Mouse (Mus musculus): ENCODE results near the gene C130026I21Rik. TPM values are rescaled to one million over a fixed set of nuclear protein-coding genes. Genes with fewer than 3 reads are reported as not detected.
"Not testable (repeated sequence)": the region's sequence is repeated elsewhere in the genome, so short reads cannot be mapped to it uniquely, and the experiment has no call there.

C130026I21Rik gene
- polyA plus RNA-seq, 1 experiment from 2014 or later, result not detected

- peaks cover 14% of the 10 kb centered on the region for H3K9me3 ChIP-seq
- 88% methylated on average over 3 of the region's 4 CpGs for WGBS
- not testable (repeated sequence) for H3K4me3 ChIP-seq; H3K4me1 ChIP-seq; H3K27me3 ChIP-seq (replicated peaks; ENCODE audit: low read depth, poor library complexity, severe bottlenecking); DNase-seq (ENCODE audit: low spot score); H3K36me3 ChIP-seq (replicated peaks); H3K27ac ChIP-seq (replicated peaks)
These were observed 70.8 kb downstream of the C130026I21Rik start for GRCm38 (mm10) chr1:85199523-85199922.

- H3K27me3 ChIP-seq (replicated peaks; ENCODE audit: low read depth, poor library complexity, severe bottlenecking); H3K27ac ChIP-seq (replicated peaks); H3K4me1 ChIP-seq; H3K36me3 ChIP-seq (replicated peaks); H3K4me3 ChIP-seq; DNase-seq (ENCODE audit: low spot score): not testable (repeated sequence)
- H3K9me3 ChIP-seq, result peaks cover 11% of the 10 kb centered on the region
These were observed 71.6 kb downstream of the C130026I21Rik start for GRCm38 (mm10) chr1:85198647-85199350.

- not testable (repeated sequence) for H3K36me3 ChIP-seq (replicated peaks); H3K4me3 ChIP-seq; DNase-seq (ENCODE audit: low spot score); H3K27ac ChIP-seq (replicated peaks); H3K4me1 ChIP-seq; H3K27me3 ChIP-seq (replicated peaks; ENCODE audit: low read depth, poor library complexity, severe bottlenecking)
- WGBS, result 66% methylated on average over 4 of the region's 4 CpGs
- H3K9me3 ChIP-seq, result peaks cover 15% of the 10 kb centered on the region
These were observed 73.6 kb downstream of the C130026I21Rik start for GRCm38 (mm10) chr1:85196732-85197131.

GRCm38 (mm10) chr1:85193761-85194160 lies 76.6 kb downstream of the C130026I21Rik start:
- not testable (repeated sequence) for DNase-seq (ENCODE audit: low spot score); H3K4me3 ChIP-seq

GRCm38 (mm10) chr1:85181981-85182380 lies 88.4 kb downstream of the C130026I21Rik start:
- not testable (repeated sequence) for H3K9me3 ChIP-seq; H3K4me1 ChIP-seq; H3K27me3 ChIP-seq (replicated peaks; ENCODE audit: low read depth, poor library complexity, severe bottlenecking); H3K36me3 ChIP-seq (replicated peaks); H3K4me3 ChIP-seq; DNase-seq (ENCODE audit: low spot score); H3K27ac ChIP-seq (replicated peaks)
- WGBS, result 95% methylated on average over 2 of the region's 3 CpGs

More at GRCm38 (mm10) chr1:85193761-85194160, 76.6 kb downstream of the C130026I21Rik start:
- not testable (repeated sequence) for H3K27ac ChIP-seq (replicated peaks); H3K4me1 ChIP-seq; H3K27me3 ChIP-seq (replicated peaks; ENCODE audit: low read depth, poor library complexity, severe bottlenecking); H3K36me3 ChIP-seq (replicated peaks)
- 78% methylated on average over 5 of the region's 5 CpGs for WGBS
- peaks cover 27% of the 10 kb centered on the region for H3K9me3 ChIP-seq

GRCm38 (mm10) chr1:85178971-85179370 lies 91.4 kb downstream of the C130026I21Rik start:
- not testable (repeated sequence) for H3K4me1 ChIP-seq; H3K27ac ChIP-seq (replicated peaks); H3K27me3 ChIP-seq (replicated peaks; ENCODE audit: low read depth, poor library complexity, severe bottlenecking); H3K36me3 ChIP-seq (replicated peaks); H3K9me3 ChIP-seq; H3K4me3 ChIP-seq; DNase-seq (ENCODE audit: low spot score)
- 86% methylated on average over 4 of the region's 4 CpGs for WGBS

DNA sequence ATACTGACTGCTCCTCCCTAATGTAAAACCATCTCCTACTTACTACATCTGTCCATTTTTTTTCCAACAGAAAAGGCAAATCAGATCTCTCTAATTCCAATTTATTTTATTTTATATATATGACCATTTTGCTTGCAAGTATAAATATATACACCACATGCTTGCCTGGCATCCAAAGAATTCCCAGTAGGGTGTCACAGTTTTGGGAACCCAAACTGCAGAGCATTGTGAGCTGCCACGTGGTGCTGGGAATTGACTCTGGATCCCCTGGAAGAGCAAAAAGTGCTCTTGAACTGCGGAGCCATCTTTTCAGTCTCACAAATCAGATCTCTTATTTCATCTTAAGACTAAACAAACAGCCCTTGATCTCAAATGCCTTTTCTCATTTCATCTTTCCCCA lies 107.5 kb downstream of the C130026I21Rik start:
- not testable (repeated sequence) for H3K36me3 ChIP-seq (replicated peaks); H3K4me3 ChIP-seq; H3K27me3 ChIP-seq (replicated peaks; ENCODE audit: low read depth, poor library complexity, severe bottlenecking); DNase-seq (ENCODE audit: low spot score); H3K4me1 ChIP-seq; H3K27ac ChIP-seq (replicated peaks); H3K9me3 ChIP-seq
- WGBS, result 65% methylated on average over 2 of the region's 2 CpGs

GRCm38 (mm10) chr1:85155151-85155550 lies 115.2 kb downstream of the C130026I21Rik start:
- H3K9me3 ChIP-seq; DNase-seq (ENCODE audit: low spot score); H3K4me1 ChIP-seq; H3K27me3 ChIP-seq (replicated peaks; ENCODE audit: low read depth, poor library complexity, severe bottlenecking); H3K4me3 ChIP-seq; H3K36me3 ChIP-seq (replicated peaks); H3K27ac ChIP-seq (replicated peaks): not testable (repeated sequence)
- 81% methylated on average over 4 of the region's 5 CpGs for WGBS

- not testable (repeated sequence) for H3K27ac ChIP-seq (replicated peaks); DNase-seq (ENCODE audit: low spot score); H3K27me3 ChIP-seq (replicated peaks; ENCODE audit: low read depth, poor library complexity, severe bottlenecking); H3K4me3 ChIP-seq; H3K9me3 ChIP-seq; H3K36me3 ChIP-seq (replicated peaks); H3K4me1 ChIP-seq
- whole genome bisulfite sequencing, result 92% methylated on average over 22 of the region's 22 CpGs
These were observed 136.7 kb downstream of the C130026I21Rik start for GRCm38 (mm10) chr1:85133671-85134070.

GRCm38 (mm10) chr1:85121841-85122240 lies 148.5 kb downstream of the C130026I21Rik start:
- not testable (repeated sequence) for H3K4me1 ChIP-seq; DNase-seq (ENCODE audit: low spot score); H3K4me3 ChIP-seq; H3K9me3 ChIP-seq; H3K27me3 ChIP-seq (replicated peaks; ENCODE audit: low read depth, poor library complexity, severe bottlenecking); H3K36me3 ChIP-seq (replicated peaks); H3K27ac ChIP-seq (replicated peaks)
- WGBS, result 90% methylated on average over 4 of the region's 4 CpGs

DNA sequence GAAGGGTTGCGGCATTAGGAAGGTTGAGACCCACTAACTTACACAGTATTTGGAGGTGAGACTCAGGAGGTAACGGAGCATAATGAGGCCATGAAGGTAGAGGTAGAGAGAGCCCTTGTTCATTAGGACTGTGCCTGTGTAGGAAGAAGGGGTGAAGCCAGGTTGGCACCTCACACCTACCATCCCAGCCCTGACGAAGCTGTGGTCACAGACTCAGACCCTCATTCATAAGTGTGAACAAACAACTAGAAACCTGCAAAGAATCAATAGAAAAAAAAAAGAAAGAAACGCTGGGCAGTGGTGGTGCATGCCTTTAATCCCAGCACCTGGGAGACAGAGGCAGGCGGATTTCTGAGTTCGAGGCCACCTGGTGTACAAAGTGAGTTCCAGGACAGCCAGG lies 152.0 kb downstream of the C130026I21Rik start:
- 81% methylated on average over 6 of the region's 6 CpGs for WGBS
- not testable (repeated sequence) for H3K4me1 ChIP-seq; H3K27ac ChIP-seq (replicated peaks); H3K4me3 ChIP-seq; H3K27me3 ChIP-seq (replicated peaks; ENCODE audit: low read depth, poor library complexity, severe bottlenecking); DNase-seq (ENCODE audit: low spot score); H3K36me3 ChIP-seq (replicated peaks)
- peaks cover 12% of the 10 kb centered on the region; the same call in 1 of the 2 replicates for H3K9me3 ChIP-seq

DNA sequence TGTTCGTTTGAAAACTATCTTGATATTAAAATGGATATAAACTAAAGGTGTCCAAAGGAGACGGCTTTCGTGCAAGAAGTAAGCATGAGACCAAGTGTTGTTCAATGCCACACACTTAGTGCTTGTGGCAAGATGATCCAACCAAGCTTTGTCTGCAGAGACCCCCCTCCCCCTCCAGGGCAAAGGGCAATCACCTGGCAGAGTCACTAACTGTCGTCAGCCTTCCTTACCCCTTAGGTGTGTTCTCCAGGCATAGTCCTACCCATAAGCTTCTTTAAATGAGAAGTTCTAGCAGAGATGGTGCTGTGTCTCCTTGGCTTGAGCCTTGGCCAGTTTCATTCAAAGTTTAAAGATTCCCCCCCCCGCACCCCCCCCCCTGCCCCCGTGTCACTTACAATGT lies 152.8 kb downstream of the C130026I21Rik start:
- H3K4me1 ChIP-seq; H3K36me3 ChIP-seq (replicated peaks); H3K27ac ChIP-seq (replicated peaks); DNase-seq (ENCODE audit: low spot score); H3K27me3 ChIP-seq (replicated peaks; ENCODE audit: low read depth, poor library complexity, severe bottlenecking); H3K4me3 ChIP-seq: not testable (repeated sequence)
- 63% methylated on average over 4 of the region's 6 CpGs for WGBS
- peaks cover 15% of the 10 kb centered on the region; the same call in 1 of the 2 replicates for H3K9me3 ChIP-seq

GRCm38 (mm10) chr1:85114666-85115402 lies 155.5 kb downstream of the C130026I21Rik start:
- H3K9me3 ChIP-seq, result peaks cover 20% of the 10 kb centered on the region
- not testable (repeated sequence) for H3K27ac ChIP-seq (replicated peaks); H3K36me3 ChIP-seq (replicated peaks); H3K27me3 ChIP-seq (replicated peaks; ENCODE audit: low read depth, poor library complexity, severe bottlenecking); H3K4me3 ChIP-seq; DNase-seq (ENCODE audit: low spot score); H3K4me1 ChIP-seq
- 53% methylated on average over 6 of the region's 6 CpGs for WGBS
